Mouse (Mus musculus): Measurements from ENCODE around the gene Scgb1b24. TPM values are rescaled to one million over a fixed set of nuclear protein-coding genes. Genes with fewer than 3 reads are reported as not detected.

Scgb1b24 gene
- polyA plus RNA-seq (2012; fragmentation: generic; extraction: Trizol): not detected
- long read RNA-seq, experiment 1: 0 reads
- long read RNA-seq, experiment 2: 0 reads

GRCm38 (mm10) chr7:33743499-33743898 is at the start of gene Scgb1b24:
TSS of gene Scgb1b24 (plus strand) at chr7:33743799.
- TF ChIP-seq FOSL1 (IDR thresholded peaks at IDR 0.05; ENCODE audit: insufficient read depth, low read length, poor library complexity, severe bottlenecking) (no peak), MAX (IDR thresholded peaks at IDR 0.05) (no peak), CEBPB (IDR thresholded peaks at IDR 0.05; ENCODE audit: low read depth) (no peak), MYOG (IDR thresholded peaks at IDR 0.05; ENCODE audit: control insufficient read depth, extremely low read depth, insufficient read length) (no peak), MYOD1 (IDR thresholded peaks at IDR 0.05; ENCODE audit: control insufficient read depth, insufficient read length, low read depth) (no peak), USF1 (IDR thresholded peaks at IDR 0.05; ENCODE audit: low read depth) (no peak)
- H3K27me3 ChIP-seq (ENCODE audit: control insufficient read depth, insufficient read depth, insufficient read length): no peaks in the 10 kb centered on the region
- no peaks in the 10 kb centered on the region for H3K36me3 ChIP-seq (ENCODE audit: control insufficient read depth, insufficient read depth)
- H3ac ChIP-seq (ENCODE audit: control insufficient read depth, insufficient read length, low read depth): no peak within 1 kb of the TSS
- no peaks in the 10 kb centered on the region for H3K79me3 ChIP-seq (ENCODE audit: low read depth)
- H3K4me3 ChIP-seq (ENCODE audit: insufficient read depth, poor library complexity, severe bottlenecking): no peak within 1 kb of the TSS
- H3K79me2 ChIP-seq (ENCODE audit: control insufficient read depth, insufficient read depth): no peaks in the 10 kb centered on the region

DNA sequence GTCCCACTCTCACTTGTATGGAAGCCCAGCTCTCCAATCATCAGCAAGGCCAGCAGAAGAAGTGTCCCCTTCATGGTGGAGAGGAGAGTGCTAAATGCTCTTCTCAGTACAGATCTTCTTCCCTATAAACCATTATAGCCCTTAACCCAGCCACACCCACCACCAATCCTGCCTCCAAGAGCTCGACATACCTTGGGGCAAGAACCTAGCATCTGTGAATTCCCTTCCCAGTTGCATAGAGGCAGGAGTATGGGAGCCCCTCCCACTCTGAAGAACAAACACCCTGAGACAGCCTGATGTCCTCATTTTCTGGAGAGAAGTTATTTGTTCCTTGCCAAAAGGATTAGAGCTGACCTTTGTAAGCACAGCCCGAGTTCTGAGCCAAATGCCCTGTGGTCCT is 4.4 kb upstream of the Scgb1b24 start, which contains the start of gene Scgb2b24:
TSS of gene Scgb2b24 (minus strand) at position 101 of the 400 bp plus-strand sequence.
- no peaks in the 10 kb centered on the region for H3K79me2 ChIP-seq (ENCODE audit: control insufficient read depth, insufficient read depth)
- H3ac ChIP-seq (ENCODE audit: control insufficient read depth, insufficient read length, low read depth): no peak within 1 kb of the TSS
- no peaks in the 10 kb centered on the region for H3K36me3 ChIP-seq (ENCODE audit: control insufficient read depth, insufficient read depth)
- H3K79me3 ChIP-seq (ENCODE audit: low read depth): no peaks in the 10 kb centered on the region
- H3K4me3 ChIP-seq (ENCODE audit: insufficient read depth, poor library complexity, severe bottlenecking): no peak within 1 kb of the TSS
- H3K27me3 ChIP-seq (ENCODE audit: control insufficient read depth, insufficient read depth, insufficient read length): no peaks in the 10 kb centered on the region
- no peak for TF ChIP-seq USF1 (IDR thresholded peaks at IDR 0.05; ENCODE audit: low read depth)
- TF ChIP-seq CTCF (IDR thresholded peaks at IDR 0.05; ENCODE audit: control insufficient read depth, insufficient read depth, insufficient read length): no peak
- TF ChIP-seq MYOG (IDR thresholded peaks at IDR 0.05; ENCODE audit: control insufficient read depth, extremely low read depth, insufficient read length): no peak
- TF ChIP-seq MAX (IDR thresholded peaks at IDR 0.05): no peak
- TF ChIP-seq MYOD1 (IDR thresholded peaks at IDR 0.05; ENCODE audit: control insufficient read depth, insufficient read length, low read depth): no peak
- no peak for TF ChIP-seq FOSL1 (IDR thresholded peaks at IDR 0.05; ENCODE audit: insufficient read depth, low read length, poor library complexity, severe bottlenecking)
- TF ChIP-seq CEBPB (IDR thresholded peaks at IDR 0.05; ENCODE audit: low read depth): no peak

Other genes with a start within 250 kb of the Scgb1b24 start
- gene Scgb2b21, start 223.3 kb upstream of the Scgb1b24 start, polyA plus RNA-seq (2012; fragmentation: generic; extraction: Trizol): not detected
- not detected for gene Scgb2b24, start 4.5 kb upstream of the Scgb1b24 start, polyA plus RNA-seq (2012; fragmentation: generic; extraction: Trizol)
- not detected for gene Scgb2b26, start 201.2 kb downstream of the Scgb1b24 start, polyA plus RNA-seq (2012; fragmentation: generic; extraction: Trizol)